Comparison of ENCODE assay signal across 33 mouse cellular contexts in genomic region chr7:3230332-3230731, GRCm38 (mm10). TPM values are rescaled to one million over a fixed set of nuclear protein-coding genes. Genes with fewer than 3 reads are reported as not detected.
"Had no signal": no experiment of that assay in that cellular context is flagged by ENCODE, and none has a peak within 500 bp of the region (broad histone marks: within the 10 kb centered on the region; RNA-seq: fewer than 3 reads in every experiment).

No protein-coding gene starts in this region.

- H3K4me3 ChIP-seq: gastrocnemius, adult 2 months; heart, embryonic 10.5 days; heart, embryonic 12.5 days; hindbrain, embryonic 10.5 days; hindbrain, embryonic 12.5 days; intestine, embryonic 15.5 days; layer of hippocampus, adult 2 months; left cerebral cortex, adult 2 months; limb, embryonic 10.5 days; limb, embryonic 12.5 days had no signal

- H3K27me3 ChIP-seq: heart, embryonic 12.5 days; hindbrain, embryonic 12.5 days; intestine, embryonic 15.5 days; limb, embryonic 12.5 days had no signal

- H3K36me3 ChIP-seq: heart, embryonic 10.5 days; heart, embryonic 12.5 days; hindbrain, embryonic 10.5 days; hindbrain, embryonic 12.5 days; intestine, embryonic 15.5 days; limb, embryonic 10.5 days; limb, embryonic 12.5 days had no signal

- H3K4me1 ChIP-seq: heart, embryonic 10.5 days; heart, embryonic 12.5 days; hindbrain, embryonic 10.5 days; hindbrain, embryonic 12.5 days; intestine, embryonic 15.5 days; limb, embryonic 10.5 days; limb, embryonic 12.5 days had no signal

- H3K4me2 ChIP-seq: heart, embryonic 12.5 days; hindbrain, embryonic 12.5 days; hindbrain, embryonic 14.5 days; intestine, embryonic 15.5 days; limb, embryonic 12.5 days had no signal

- H3K27ac ChIP-seq: gastrocnemius, adult 2 months; heart, embryonic 10.5 days; hindbrain, embryonic 10.5 days; hindbrain, embryonic 12.5 days; hindbrain, embryonic 14.5 days; intestine, embryonic 15.5 days; layer of hippocampus, adult 2 months; left cerebral cortex, adult 2 months; limb, embryonic 10.5 days; limb, embryonic 12.5 days had no signal

- ATAC-seq: hindbrain, embryonic 16.5 days; inflammation-experienced regulatory T-cells, adult 6 months; intestine, embryonic 15.5 days; intestine, postnatal 0 days had no signal

- DNase-seq: gastrocnemius, adult 2 months; gastrocnemius, postnatal 10 days; gastrocnemius, postnatal 25 days; heart, adult 18-20 months; heart, postnatal 10 days; heart, postnatal 4 days; kidney, adult 18-20 months; kidney, adult 8-10 months; kidney, postnatal 10 days; kidney, postnatal 25 days; kidney, postnatal 4 days had no signal

- H3K9ac ChIP-seq: heart, embryonic 12.5 days; hindbrain, embryonic 12.5 days; hindbrain, embryonic 14.5 days; intestine, embryonic 15.5 days; limb, embryonic 12.5 days had no signal

- H3K9me3 ChIP-seq: heart, embryonic 10.5 days; hindbrain, embryonic 12.5 days; intestine, embryonic 15.5 days; limb, embryonic 10.5 days; limb, embryonic 12.5 days had no signal

RNA-seq across cellular contexts. Expression of gene Nlrp12, which starts 19.2 kb away (rescaled TPM):
- total RNA-seq: gastrocnemius, adult 2 months; gastrocnemius, postnatal 25 days; gastrocnemius, postnatal 4 days; heart, adult 18-20 months; heart, postnatal 25 days; layer of hippocampus, adult 2 months; left cerebral cortex, postnatal 36 days had no signal
- polyA plus RNA-seq: heart, embryonic 10.5 days; heart, embryonic 12.5 days; heart, embryonic 14.5 days; heart, embryonic 16.5 days; hindbrain, embryonic 10.5 days; hindbrain, embryonic 12.5 days; inflammation-experienced regulatory T-cells, adult 6 months; intestine, embryonic 15.5 days; intestine, postnatal 0 days; kidney, embryonic 14.5 days; kidney, embryonic 16.5 days; limb, embryonic 10.5 days; limb, embryonic 12.5 days; limb, embryonic 14.5 days had no signal

RNA-seq across cellular contexts. Expression of gene Prkcg, which starts 58.6 kb away (rescaled TPM):
- total RNA-seq: granulocyte monocyte progenitor cell, adult 5-6 weeks had no signal
- polyA plus RNA-seq: limb, embryonic 12.5 days had no signal
